Mouse (Mus musculus): ENCODE measurements around the gene Rffl. TPM values are rescaled to one million over a fixed set of nuclear protein-coding genes. Genes with fewer than 3 reads are reported as not detected.

Rffl gene
- polyA plus RNA-seq, 1 experiment from 2014 or later, result 23.5 TPM

GRCm38 (mm10) chr11:82904952-82905351, 33.9 kb upstream of the Rffl start:
- H3K9me3 ChIP-seq (ENCODE audit: control insufficient read depth, low read length), result no peaks in the 10 kb centered on the region
- no peak overlapping the region for H3K4me3 ChIP-seq (ENCODE audit: low read length)
- H3K4me1 ChIP-seq (ENCODE audit: control insufficient read depth, insufficient read depth, low read length), result peaks cover 4% of the 10 kb centered on the region; the same call in 1 of the 2 replicates
- WGBS, result 63% methylated on average over 8 of the region's 8 CpGs
- H3K36me3 ChIP-seq (ENCODE audit: control insufficient read depth, insufficient read depth, low read length), result peaks cover 65% of the 10 kb centered on the region
- no peak for ATAC-seq (ENCODE audit: low FRiP score, low TSS enrichment)
- H3K27me3 ChIP-seq (ENCODE audit: control insufficient read depth, insufficient read depth, low read length), result no peaks in the 10 kb centered on the region
- H3K27ac ChIP-seq (ENCODE audit: low read depth, low read length), result no peak overlapping the region
- no peak overlapping the region for H3K9ac ChIP-seq (ENCODE audit: low read depth, low read length)
- no peak overlapping the region for H3K4me2 ChIP-seq (replicated peaks; ENCODE audit: low read depth, low read length)

DNA sequence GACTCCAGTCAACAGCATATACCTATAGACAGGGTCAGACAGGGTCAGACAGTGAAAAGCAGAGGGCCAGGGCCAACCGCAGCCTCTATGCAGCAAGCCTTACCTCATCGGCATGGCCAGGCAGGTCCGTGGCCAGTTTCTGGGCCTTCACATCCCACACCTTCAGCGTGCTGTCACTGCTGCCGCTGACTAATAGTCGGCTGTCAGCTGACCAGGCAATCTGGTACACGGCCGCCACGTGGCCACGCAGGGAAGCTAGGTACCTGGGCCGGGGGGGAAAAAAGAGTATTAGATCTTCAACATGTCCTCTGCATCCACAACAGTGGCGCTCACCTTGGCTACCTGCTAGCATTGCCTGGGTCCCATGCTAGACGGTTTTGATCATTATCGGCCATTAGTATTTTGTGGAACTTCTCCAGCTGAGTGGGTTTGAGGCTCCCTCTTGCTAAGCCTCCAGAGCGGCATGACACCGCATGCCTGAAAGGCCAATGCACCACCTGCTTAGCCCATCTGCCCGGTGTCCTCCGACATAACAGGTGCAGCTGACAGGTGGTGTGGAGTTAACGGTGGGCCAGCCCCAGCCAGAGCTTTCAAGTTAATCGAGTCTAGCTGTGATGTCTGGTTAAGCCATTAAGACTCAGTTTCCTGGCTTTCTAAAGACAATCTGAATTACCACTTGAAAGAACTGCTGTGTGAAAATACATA, 30.7 kb upstream of the Rffl start:
- Histone ChIP-seq H3K27me3 (ENCODE audit: control insufficient read depth, insufficient read depth, low read length) (no peaks in the 10 kb centered on the region), H3K4me3 (ENCODE audit: low read length) (no peak overlapping the region), H3K4me1 (ENCODE audit: control insufficient read depth, insufficient read depth, low read length) (no peaks in the 10 kb centered on the region), H3K9ac (ENCODE audit: low read depth, low read length) (no peak overlapping the region), H3K36me3 (ENCODE audit: control insufficient read depth, insufficient read depth, low read length) (peaks cover 68% of the 10 kb centered on the region), H3K27ac (ENCODE audit: low read depth, low read length) (no peak overlapping the region), H3K4me2 (replicated peaks; ENCODE audit: low read depth, low read length) (no peak overlapping the region), H3K9me3 (ENCODE audit: control insufficient read depth, low read length) (no peaks in the 10 kb centered on the region)
- ATAC-seq (ENCODE audit: low FRiP score, low TSS enrichment), result no peak
- WGBS, result 96% methylated on average over 20 of the region's 20 CpGs

DNA sequence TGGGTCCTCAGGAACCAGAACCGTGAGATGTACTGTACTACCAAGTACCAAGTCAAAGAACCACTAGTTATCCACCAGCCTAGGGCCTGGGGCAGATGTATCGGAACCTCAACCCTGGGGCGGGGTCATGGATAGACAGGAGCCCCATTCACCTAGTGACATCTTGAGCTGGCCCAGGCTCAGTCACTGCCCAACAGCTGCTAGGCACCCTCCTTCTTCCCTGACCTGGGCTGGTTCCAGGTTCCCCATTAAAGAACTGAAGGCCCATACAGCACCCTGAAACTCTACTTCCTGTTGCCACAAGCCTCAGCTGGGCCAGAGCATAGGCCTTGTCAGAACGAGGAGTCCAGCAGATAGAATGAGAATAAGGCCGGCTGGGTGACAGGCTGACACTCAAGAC, 28.7 kb upstream of the Rffl start:
- no peak overlapping the region for H3K9ac ChIP-seq (ENCODE audit: low read depth, low read length)
- 97% methylated on average over 5 of the region's 5 CpGs for WGBS
- ATAC-seq (ENCODE audit: low FRiP score, low TSS enrichment), result no peak

DNA sequence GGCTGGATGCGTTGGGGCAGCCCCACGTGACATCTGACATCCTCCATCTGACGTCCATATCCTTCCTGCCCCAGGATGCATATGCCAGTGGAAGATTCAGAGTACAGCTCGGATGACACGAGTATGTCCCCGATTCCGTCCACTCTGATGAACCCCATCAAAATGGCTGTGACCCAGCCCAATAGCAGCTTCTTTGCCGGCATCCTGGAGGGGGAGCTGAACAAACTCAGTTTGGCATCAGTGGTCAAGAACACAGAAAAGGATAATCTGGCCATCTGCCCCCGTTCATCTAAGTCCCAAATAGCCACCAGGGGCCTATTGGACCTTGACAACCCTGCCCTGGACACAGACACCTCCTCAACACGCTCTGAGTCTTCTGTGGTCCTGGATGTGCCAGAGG, 26.5 kb upstream of the Rffl start:
- Histone ChIP-seq H3K27me3 (ENCODE audit: control insufficient read depth, insufficient read depth, low read length) (no peaks in the 10 kb centered on the region), H3K9ac (ENCODE audit: low read depth, low read length) (no peak overlapping the region), H3K27ac (ENCODE audit: low read depth, low read length) (no peak overlapping the region), H3K36me3 (ENCODE audit: control insufficient read depth, insufficient read depth, low read length) (peaks cover 27% of the 10 kb centered on the region), H3K4me2 (replicated peaks; ENCODE audit: low read depth, low read length) (no peak overlapping the region), H3K4me3 (ENCODE audit: low read length) (no peak overlapping the region), H3K4me1 (ENCODE audit: control insufficient read depth, insufficient read depth, low read length) (no peaks in the 10 kb centered on the region), H3K9me3 (ENCODE audit: control insufficient read depth, low read length) (no peaks in the 10 kb centered on the region)
- WGBS, result 83% methylated on average over 10 of the region's 10 CpGs
- ATAC-seq (ENCODE audit: low FRiP score, low TSS enrichment), result no peak

More for the DNA sequence above, 28.7 kb upstream of the Rffl start:
- Histone ChIP-seq H3K27ac (ENCODE audit: low read depth, low read length) (no peak overlapping the region), H3K4me3 (ENCODE audit: low read length) (no peak overlapping the region), H3K36me3 (ENCODE audit: control insufficient read depth, insufficient read depth, low read length) (peaks cover 50% of the 10 kb centered on the region), H3K4me1 (ENCODE audit: control insufficient read depth, insufficient read depth, low read length) (no peaks in the 10 kb centered on the region), H3K9me3 (ENCODE audit: control insufficient read depth, low read length) (no peaks in the 10 kb centered on the region), H3K4me2 (replicated peaks; ENCODE audit: low read depth, low read length) (no peak overlapping the region), H3K27me3 (ENCODE audit: control insufficient read depth, insufficient read depth, low read length) (no peaks in the 10 kb centered on the region)

DNA sequence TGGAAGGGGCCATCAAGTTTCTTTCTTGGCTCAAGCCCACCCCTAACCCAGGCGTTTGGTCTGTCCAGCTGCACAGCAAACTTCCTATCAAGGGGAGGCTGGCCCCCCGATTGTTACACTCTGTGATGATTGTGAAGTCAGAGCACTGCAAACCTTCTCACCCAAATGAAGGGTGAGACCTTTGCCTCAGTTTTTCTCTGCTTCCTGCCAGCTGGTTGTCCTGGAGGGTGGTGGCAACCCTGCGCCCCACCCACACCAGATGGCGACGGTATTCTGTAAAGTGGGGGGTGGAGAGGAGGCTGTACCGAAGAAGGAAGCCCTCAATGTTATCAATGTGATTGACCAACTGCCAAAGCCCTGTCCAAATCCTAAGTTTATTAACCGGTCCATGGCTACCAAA, 20.9 kb upstream of the Rffl start, which contains the start of gene Fndc8:
Fndc8 (plus strand) TSS at position 189 of the 400 bp plus-strand sequence.
- H3K9ac ChIP-seq (ENCODE audit: low read depth, low read length), result no peak within 1 kb of the TSS
- no peak within 1 kb of the TSS for H3K4me2 ChIP-seq (replicated peaks; ENCODE audit: low read depth, low read length)
- no peaks in the 10 kb centered on the region for H3K36me3 ChIP-seq (ENCODE audit: control insufficient read depth, insufficient read depth, low read length)
- H3K9me3 ChIP-seq (ENCODE audit: control insufficient read depth, low read length), result no peaks in the 10 kb centered on the region
- H3K4me3 ChIP-seq (ENCODE audit: low read length), result no peak within 1 kb of the TSS
- peaks cover 12% of the 10 kb centered on the region for H3K4me1 ChIP-seq (ENCODE audit: control insufficient read depth, insufficient read depth, low read length)
- no peaks in the 10 kb centered on the region; the same call in 1 of the 2 replicates for H3K27me3 ChIP-seq (ENCODE audit: control insufficient read depth, insufficient read depth, low read length)
- ATAC-seq (ENCODE audit: low FRiP score, low TSS enrichment), result no peak
- 42% methylated on average over 7 of the region's 7 CpGs for WGBS
- H3K27ac ChIP-seq (ENCODE audit: low read depth, low read length), result no peak within 1 kb of the TSS

DNA sequence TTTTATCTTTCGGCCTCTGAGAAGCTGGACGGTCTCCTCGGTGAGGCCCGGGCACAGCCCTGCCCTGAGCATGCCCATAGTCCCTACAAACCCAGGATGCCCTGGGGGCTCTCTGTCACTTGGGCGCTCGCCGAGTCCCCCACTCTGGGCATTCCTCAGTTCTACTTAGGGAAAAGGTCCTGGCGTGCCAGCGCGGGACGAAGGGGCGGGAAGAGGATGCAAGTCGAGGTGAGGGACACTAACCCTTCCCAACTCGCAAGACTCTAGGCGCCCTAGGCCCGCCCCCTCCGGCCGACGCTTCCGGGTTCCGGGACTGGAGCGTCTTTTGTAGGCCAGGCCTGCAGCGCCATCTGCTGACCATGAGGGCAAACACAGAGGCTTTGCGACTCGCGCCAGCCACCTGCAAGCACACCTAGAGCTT, 19.3 kb upstream of the Rffl start, which contains the start of gene Rad51d:
Rad51d (minus strand) TSS at position 273 of the 421 bp plus-strand sequence.
- no peaks in the 10 kb centered on the region; the same call in 1 of the 2 replicates for H3K27me3 ChIP-seq (ENCODE audit: control insufficient read depth, insufficient read depth, low read length)
- H3K4me1 ChIP-seq (ENCODE audit: control insufficient read depth, insufficient read depth, low read length), result peaks cover 12% of the 10 kb centered on the region
- peak within 1 kb of the TSS; percentile 58 for H3K4me3 ChIP-seq (ENCODE audit: low read length)
- H3K9ac ChIP-seq (ENCODE audit: low read depth, low read length), result peak within 1 kb of the TSS; percentile 61
- H3K4me2 ChIP-seq (replicated peaks; ENCODE audit: low read depth, low read length), result peak within 1 kb of the TSS; percentile 92
- peak; percentile 94 for ATAC-seq (ENCODE audit: low FRiP score, low TSS enrichment)
- no peaks in the 10 kb centered on the region for H3K9me3 ChIP-seq (ENCODE audit: control insufficient read depth, low read length)
- peak within 1 kb of the TSS; percentile 6 for H3K27ac ChIP-seq (ENCODE audit: low read depth, low read length)
- no peaks in the 10 kb centered on the region for H3K36me3 ChIP-seq (ENCODE audit: control insufficient read depth, insufficient read depth, low read length)
- WGBS, result under 1% methylated on average over 25 of the region's 26 CpGs

GRCm38 (mm10) chr11:82889524-82890341, 18.7 kb upstream of the Rffl start:
- Histone ChIP-seq H3K27ac (ENCODE audit: low read depth, low read length) (peak overlapping the region; percentile 6), H3K4me2 (replicated peaks; ENCODE audit: low read depth, low read length) (peak overlapping the region; percentile 92), H3K9me3 (ENCODE audit: control insufficient read depth, low read length) (no peaks in the 10 kb centered on the region), H3K4me3 (ENCODE audit: low read length) (peak overlapping the region; percentile 58), H3K36me3 (ENCODE audit: control insufficient read depth, insufficient read depth, low read length) (no peaks in the 10 kb centered on the region), H3K9ac (ENCODE audit: low read depth, low read length) (peak overlapping the region; percentile 61), H3K27me3 (ENCODE audit: control insufficient read depth, insufficient read depth, low read length) (no peaks in the 10 kb centered on the region; the same call in 1 of the 2 replicates), H3K4me1 (ENCODE audit: control insufficient read depth, insufficient read depth, low read length) (peaks cover 12% of the 10 kb centered on the region)
- WGBS, result 8% methylated on average over 31 of the region's 31 CpGs
- peak; percentile 34 for ATAC-seq (ENCODE audit: low FRiP score, low TSS enrichment)

DNA sequence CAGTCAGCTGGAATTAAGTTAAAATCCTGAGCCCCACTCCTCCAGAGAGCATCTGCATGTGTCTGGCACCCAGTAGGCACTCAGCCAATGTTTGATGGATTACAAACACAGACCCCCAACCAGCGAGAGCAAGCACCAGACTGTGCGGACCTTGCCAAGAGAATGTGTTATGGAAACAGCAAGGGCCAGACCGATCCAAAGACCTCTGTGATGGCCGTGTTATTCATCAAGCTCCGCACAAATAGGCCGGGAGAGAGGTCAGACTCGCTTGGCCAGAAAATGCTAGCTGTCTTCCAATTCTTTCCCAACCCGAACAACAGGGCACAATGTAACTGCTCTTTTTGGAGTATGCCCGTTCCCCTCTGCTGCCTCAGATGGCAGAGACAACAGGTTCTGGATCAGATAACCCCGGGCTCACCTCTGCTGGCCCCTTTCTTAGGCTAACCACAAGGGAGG, 17.5 kb upstream of the Rffl start:
- Histone ChIP-seq H3K27ac (ENCODE audit: low read depth, low read length) (no peak overlapping the region), H3K9me3 (ENCODE audit: control insufficient read depth, low read length) (no peaks in the 10 kb centered on the region), H3K4me2 (replicated peaks; ENCODE audit: low read depth, low read length) (peak overlapping the region; percentile 92; the same call in 1 of the 2 replicates), H3K36me3 (ENCODE audit: control insufficient read depth, insufficient read depth, low read length) (no peaks in the 10 kb centered on the region), H3K4me1 (ENCODE audit: control insufficient read depth, insufficient read depth, low read length) (peaks cover 12% of the 10 kb centered on the region), H3K27me3 (ENCODE audit: control insufficient read depth, insufficient read depth, low read length) (no peaks in the 10 kb centered on the region; the same call in 1 of the 2 replicates), H3K4me3 (ENCODE audit: low read length) (no peak overlapping the region), H3K9ac (ENCODE audit: low read depth, low read length) (no peak overlapping the region)
- ATAC-seq (ENCODE audit: low FRiP score, low TSS enrichment), result no peak
- 60% methylated on average over 10 of the region's 10 CpGs for WGBS
